Comparison of ENCODE assay signal across 13 mouse cellular contexts in genomic region chr10:28593566-28594292, GRCm38 (mm10).
DNase-seq lines count a peak whose midpoint lies in the region; ATAC-seq and TF ChIP-seq lines count a peak whose summit lies in the region.
"Had no signal": no experiment of that assay in that cellular context is flagged by ENCODE, and none has a peak within 500 bp of the region (broad histone marks: within the 10 kb centered on the region; RNA-seq: fewer than 3 reads in every experiment).

No protein-coding gene starts in this region.

- 51% methylated on average over 3 of the region's 4 CpGs for WGBS in lung, embryonic 14.5 days
- WGBS in lung, adult 2 months = 32% methylated on average over 4 of the region's 4 CpGs
- 81% methylated on average over 3 of the region's 4 CpGs for WGBS in midbrain, embryonic 15.5 days

- no peak for TF ChIP-seq CTCF in lung, embryonic 14.5 days (IDR thresholded peaks at IDR 0.05; ENCODE audit: low read depth)
- TF ChIP-seq CTCF in lung, adult 2 months (IDR thresholded peaks at IDR 0.05; ENCODE audit: insufficient read depth, low read length) = no peak

- TF ChIP-seq POLR2A in lung, adult 2 months (IDR thresholded peaks at IDR 0.05; ENCODE audit: borderline replicate concordance, extremely low read depth, low read depth, low read length) = no peak

- no peaks in the 10 kb centered on the region for H3K27me3 ChIP-seq in lung, embryonic 14.5 days (ENCODE audit: insufficient read depth, low read length)
- no peaks in the 10 kb centered on the region for H3K27me3 ChIP-seq in midbrain, embryonic 15.5 days (replicated peaks)
- H3K27me3 ChIP-seq: hindbrain, embryonic 13.5 days; kidney, embryonic 15.5 days; liver, embryonic 15.5 days; stomach, embryonic 15.5 days had no signal

- H3K9me3 ChIP-seq in lung, embryonic 14.5 days (ENCODE audit: low read depth, low read length) = no peaks in the 10 kb centered on the region
- no peaks in the 10 kb centered on the region for H3K9me3 ChIP-seq in midbrain, embryonic 15.5 days
- H3K9me3 ChIP-seq: hindbrain, embryonic 13.5 days; kidney, embryonic 15.5 days; liver, embryonic 15.5 days; stomach, embryonic 15.5 days had no signal

- H3K9ac ChIP-seq in lung, embryonic 14.5 days = no peak overlapping the region
- H3K9ac ChIP-seq in midbrain, embryonic 15.5 days = no peak overlapping the region
- H3K9ac ChIP-seq: hindbrain, embryonic 13.5 days; kidney, embryonic 15.5 days; liver, embryonic 15.5 days; stomach, embryonic 15.5 days had no signal

- ATAC-seq in lung, embryonic 14.5 days (ENCODE audit: insufficient read depth) = no peak
- ATAC-seq in activated CD4-positive, CD25-positive, alpha-beta regulatory T cell, adult 4 months = peak; percentile 97
- no peak for ATAC-seq in midbrain, embryonic 15.5 days (replicated peaks)

- H3K27ac ChIP-seq in lung, embryonic 14.5 days (ENCODE audit: low read depth) = no peak overlapping the region
- no peak overlapping the region for H3K27ac ChIP-seq in midbrain, embryonic 15.5 days
- H3K27ac ChIP-seq: hindbrain, embryonic 13.5 days; kidney, embryonic 15.5 days; liver, embryonic 15.5 days; stomach, embryonic 15.5 days had no signal

- H3K4me1 ChIP-seq in lung, embryonic 14.5 days (ENCODE audit: insufficient read depth) = no peaks in the 10 kb centered on the region
- H3K4me1 ChIP-seq in lung, adult 2 months (ENCODE audit: control insufficient read depth, insufficient read depth, low read length) = no peaks in the 10 kb centered on the region; the same call in 1 of the 2 replicates
- no peaks in the 10 kb centered on the region for H3K4me1 ChIP-seq in midbrain, embryonic 15.5 days
- H3K4me1 ChIP-seq: hindbrain, embryonic 13.5 days; kidney, embryonic 15.5 days; stomach, embryonic 15.5 days had no signal

- H3K4me3 ChIP-seq in lung, embryonic 14.5 days (ENCODE audit: low read depth, low read length) = no peak overlapping the region
- no peak overlapping the region for H3K4me3 ChIP-seq in lung, adult 2 months (replicated peaks; ENCODE audit: extremely low read depth, low read depth, low read length)
- H3K4me3 ChIP-seq in midbrain, embryonic 15.5 days = no peak overlapping the region
- H3K4me3 ChIP-seq: hindbrain, embryonic 13.5 days; kidney, embryonic 15.5 days; liver, embryonic 15.5 days; stomach, embryonic 15.5 days had no signal

- peak; percentile 5 for DNase-seq in lung, embryonic 14.5 days
- no peak for DNase-seq in lung, adult 2 months
- DNase-seq in lung, postnatal 36 days = peak; percentile 7
- DNase-seq in thymus, postnatal 10 days (ENCODE audit: low spot score in 2 of 2) = peak; percentile 62 to 67
- no peak for DNase-seq in frontal cortex, postnatal 14 days (ENCODE audit: low spot score in 2 of 2)
- DNase-seq in urinary bladder, postnatal 4 days (ENCODE audit: low spot score in 2 of 2) = no peak
- DNase-seq: cerebellum, adult 9-11 months had no signal

- no peak overlapping the region for H3K4me2 ChIP-seq in lung, embryonic 14.5 days
- no peak overlapping the region for H3K4me2 ChIP-seq in midbrain, embryonic 15.5 days
- H3K4me2 ChIP-seq: hindbrain, embryonic 13.5 days; kidney, embryonic 15.5 days; liver, embryonic 15.5 days; stomach, embryonic 15.5 days had no signal

- H3K36me3 ChIP-seq in lung, embryonic 14.5 days (ENCODE audit: insufficient read depth) = peaks cover 11% of the 10 kb centered on the region; the same call in 1 of the 2 replicates
- no peaks in the 10 kb centered on the region for H3K36me3 ChIP-seq in midbrain, embryonic 15.5 days (replicated peaks)
- H3K36me3 ChIP-seq: hindbrain, embryonic 13.5 days had no signal

Comparison
In these comparisons a context has a peak if more than half of its experiments do, and no peak if none do; other contexts are left out.
1. DNase-seq: peak in lung, embryonic 14.5 days (single experiment), lung, postnatal 36 days (single experiment) and thymus, postnatal 10 days (2 of 2); none in lung, adult 2 months (single experiment), frontal cortex, postnatal 14 days (0 of 2) and urinary bladder, postnatal 4 days (0 of 2).